Mouse (Mus musculus) heart, postnatal 10 days (tissue): ENCODE measurements around the gene Anp32a. TPM values are rescaled to one million over a fixed set of nuclear protein-coding genes. Genes with fewer than 3 reads are reported as not detected.
A peak's percentile ranks its signal among the peaks of the same experiment; 100 is the strongest.

ENCODE experiments used
- DNase-seq, 2 experiments: peaks; one replicate each; pipeline ENCODE4 v3.0.0; 2021
- intact Hi-C: fragments of 180-260 bp; cut with DNase I; formaldehyde crosslinking; loops from one replicate; pipeline ENCODE4 v1.15.1; 2025
- total RNA-seq, 2 experiments: library from RNA; stranded (reverse); gene quantifications; 2 replicates each; pipeline ENCODE4 v1.2.3; 2021

Gene Anp32a
- total RNA-seq, 2 experiments from 2014 or later, result 231 to 270 TPM

GRCm38 (mm10) chr9:62393531-62393930 is 52.4 kb downstream of the Anp32a start:
- DNase-seq, result no peak

GRCm38 (mm10) chr9:62394163-62394562 is 53.1 kb downstream of the Anp32a start:
- no peak for DNase-seq
- intact Hi-C loops, result no loop called here

More at GRCm38 (mm10) chr9:62393531-62393930, 52.4 kb downstream of the Anp32a start:
- intact Hi-C loops, result no loop called here

GRCm38 (mm10) chr9:62400531-62401170 is 59.6 kb downstream of the Anp32a start:
- intact Hi-C loops, result no loop called here
- DNase-seq, result no peak

GRCm38 (mm10) chr9:62401589-62401988 is 60.5 kb downstream of the Anp32a start:
- no peak for DNase-seq
- intact Hi-C loops, result no loop called here

- intact Hi-C loops, result no loop called here
- no peak for DNase-seq
Observed at GRCm38 (mm10) chr9:62406423-62407013, 65.4 kb downstream of the Anp32a start.

GRCm38 (mm10) chr9:62407357-62408146 is 66.5 kb downstream of the Anp32a start:
- intact Hi-C loops, result no loop called here
- no peak for DNase-seq

- intact Hi-C loops, result loop anchor here (5.0 kb wide), 2 partner anchors 121 to 134 kb away; no protein-coding TSS in a partner anchor
- no peak for DNase-seq
Observed at GRCm38 (mm10) chr9:62418742-62419141, 77.6 kb downstream of the Anp32a start.

GRCm38 (mm10) chr9:62420261-62420917 is 79.3 kb downstream of the Anp32a start:
- peak; percentile 56 to 62 for DNase-seq
- intact Hi-C loops, result no loop called here

GRCm38 (mm10) chr9:62421027-62421426 is 79.9 kb downstream of the Anp32a start:
- intact Hi-C loops, result no loop called here
- peak; percentile 87 to 88 for DNase-seq

GRCm38 (mm10) chr9:62421911-62422310 is 80.8 kb downstream of the Anp32a start:
- DNase-seq, result no peak
- intact Hi-C loops, result no loop called here

- DNase-seq, result no peak
- intact Hi-C loops, result no loop called here
Observed at GRCm38 (mm10) chr9:62422926-62423325, 81.8 kb downstream of the Anp32a start.

- intact Hi-C loops, result no loop called here
- DNase-seq, result no peak
Observed at GRCm38 (mm10) chr9:62423871-62424270, 82.8 kb downstream of the Anp32a start.

GRCm38 (mm10) chr9:62425265-62425664 is 84.2 kb downstream of the Anp32a start:
- DNase-seq, result no peak
- intact Hi-C loops, result no loop called here

- no peak for DNase-seq
- intact Hi-C loops, result no loop called here
Observed at GRCm38 (mm10) chr9:62426021-62426420, 84.9 kb downstream of the Anp32a start.

- DNase-seq, result no peak
- intact Hi-C loops, result no loop called here
Observed at GRCm38 (mm10) chr9:62426531-62426930, 85.4 kb downstream of the Anp32a start.

- intact Hi-C loops, result no loop called here
- no peak for DNase-seq
Observed at GRCm38 (mm10) chr9:62427010-62427409, 85.9 kb downstream of the Anp32a start.

Other genes with a start within 250 kb of the Anp32a start
- gene Glce, start 218.6 kb upstream of the Anp32a start, total RNA-seq, result 10 to 100 TPM; 14.6 to 15.3 TPM
- gene Spesp1, start 59.1 kb upstream of the Anp32a start, total RNA-seq, result not detected
- 10 to 100 TPM; 17.9 to 20.3 TPM for gene Coro2b, start 195.8 kb downstream of the Anp32a start, total RNA-seq